Mouse (Mus musculus): ENCODE results near the gene Foxn2. TPM values are rescaled to one million over a fixed set of nuclear protein-coding genes. Genes with fewer than 3 reads are reported as not detected.
A peak's percentile ranks its signal among the peaks of the same experiment; 100 is the strongest.
"Not testable (repeated sequence)": the region's sequence is repeated elsewhere in the genome, so short reads cannot be mapped to it uniquely, and the experiment has no call there.

Foxn2 gene
- polyA plus RNA-seq, 1 experiment from 2014 or later: 8.2 TPM

DNA sequence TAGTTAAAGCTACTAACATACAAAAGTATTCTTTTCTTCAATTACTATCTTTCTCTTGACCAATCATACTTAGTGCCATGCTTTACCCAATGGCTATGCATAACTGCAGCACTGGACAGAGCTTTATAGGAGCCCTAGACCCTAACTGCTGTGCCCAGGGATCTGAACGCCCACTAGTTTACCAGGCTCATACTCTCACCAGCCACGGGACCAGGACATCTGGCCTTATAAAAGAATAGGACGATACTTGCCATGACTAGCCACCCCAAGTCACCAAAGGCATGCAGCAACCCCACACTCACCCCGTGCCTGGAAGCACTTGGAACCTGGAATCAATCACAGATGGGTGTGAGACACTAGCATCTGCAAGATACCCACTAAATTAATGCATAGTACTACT, 20.1 kb upstream of the Foxn2 start:
- 74% methylated on average over 4 of the region's 4 CpGs for WGBS
- peaks cover 4% of the 10 kb centered on the region; the same call in 1 of the 2 replicates for H3K4me1 ChIP-seq

DNA sequence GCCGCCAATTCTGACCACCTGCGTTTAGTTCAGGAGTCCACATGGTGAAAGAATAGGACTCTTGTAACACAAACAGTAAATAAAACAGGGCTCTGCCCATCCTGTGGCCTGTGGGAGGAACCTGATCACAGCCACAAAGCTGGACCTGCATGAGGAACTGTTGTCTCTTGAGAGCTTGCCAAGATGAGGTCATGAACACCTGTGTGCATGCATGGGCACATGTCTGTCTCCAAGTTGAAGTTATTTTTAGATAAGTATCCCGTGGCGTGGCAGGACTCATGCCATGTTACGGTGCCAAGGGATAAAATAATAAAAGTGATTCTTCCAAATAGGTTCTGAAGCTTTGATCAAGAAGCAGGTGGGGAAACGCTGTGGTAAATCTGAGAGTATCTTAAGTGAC, 19.3 kb upstream of the Foxn2 start:
- Histone ChIP-seq H3K4me3 (no peak overlapping the region), H3K36me3 (no peaks in the 10 kb centered on the region), H3K4me2 (no peak overlapping the region), H3K27me3 (replicated peaks) (no peaks in the 10 kb centered on the region), H3K9me3 (no peaks in the 10 kb centered on the region), H3K27ac (replicated peaks) (no peak overlapping the region), H3K9ac (no peak overlapping the region), H3K4me1 (peaks cover 4% of the 10 kb centered on the region; the same call in 1 of the 2 replicates)
- no peak for ATAC-seq (ENCODE audit: extremely low read depth, insufficient number of reproducible peaks, low FRiP score, low TSS enrichment)
- WGBS: 71% methylated on average over 6 of the region's 6 CpGs

More for the DNA sequence above, 20.1 kb upstream of the Foxn2 start:
- Histone ChIP-seq H3K36me3 (no peaks in the 10 kb centered on the region), H3K4me2 (no peak overlapping the region), H3K27me3 (replicated peaks) (no peaks in the 10 kb centered on the region), H3K4me3 (no peak overlapping the region), H3K27ac (replicated peaks) (no peak overlapping the region), H3K9me3 (no peaks in the 10 kb centered on the region), H3K9ac (no peak overlapping the region)
- ATAC-seq (ENCODE audit: extremely low read depth, insufficient number of reproducible peaks, low FRiP score, low TSS enrichment): no peak

DNA sequence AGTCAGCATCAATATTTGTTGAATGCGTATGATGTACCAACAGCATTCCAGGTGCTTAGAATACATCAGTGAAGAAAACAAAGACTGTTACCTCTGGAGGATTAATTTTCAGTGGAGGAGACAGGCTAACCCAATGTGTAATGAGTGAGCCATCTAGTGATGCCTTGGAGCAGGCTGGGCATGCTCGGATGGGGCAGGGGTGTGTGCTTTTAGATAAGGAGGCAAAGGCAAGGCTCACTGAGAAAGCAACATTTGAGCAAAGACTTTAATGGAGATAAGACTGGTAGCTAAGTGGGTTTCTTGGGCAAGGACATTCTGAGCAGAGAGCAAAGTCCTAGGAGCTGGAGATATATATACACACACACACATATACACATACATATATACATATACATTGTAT, 9.8 kb upstream of the Foxn2 start:
- no peaks in the 10 kb centered on the region for H3K9me3 ChIP-seq
- 73% methylated on average over 2 of the region's 2 CpGs for WGBS
- no peaks in the 10 kb centered on the region for H3K27me3 ChIP-seq (replicated peaks)

DNA sequence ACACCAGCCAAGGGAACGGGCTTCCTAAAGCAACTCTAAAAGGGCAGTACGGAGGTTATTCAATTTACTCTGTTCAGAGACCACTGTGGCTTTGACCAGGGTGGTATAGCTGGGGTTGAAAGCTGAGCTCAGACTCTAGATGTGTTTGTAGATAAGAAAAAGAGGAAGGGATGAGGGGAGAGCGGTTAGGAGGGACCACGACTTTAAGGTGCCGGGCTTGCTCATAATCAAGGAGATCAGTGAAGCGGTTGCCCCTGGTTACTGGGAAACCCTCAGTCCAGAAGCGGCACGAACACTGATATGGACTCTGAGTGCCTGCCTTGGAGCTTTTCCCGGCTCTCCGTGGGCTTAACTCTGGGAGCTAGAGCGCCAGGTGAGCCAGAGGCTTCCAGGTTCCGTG, 9.0 kb upstream of the Foxn2 start:
- Histone ChIP-seq H3K27me3 (replicated peaks) (no peaks in the 10 kb centered on the region), H3K4me1 (no peaks in the 10 kb centered on the region; the same call in 1 of the 2 replicates), H3K9me3 (no peaks in the 10 kb centered on the region), H3K36me3 (no peaks in the 10 kb centered on the region), H3K27ac (replicated peaks) (no peak overlapping the region), H3K4me3 (no peak overlapping the region), H3K4me2 (no peak overlapping the region), H3K9ac (no peak overlapping the region)
- ATAC-seq (ENCODE audit: extremely low read depth, insufficient number of reproducible peaks, low FRiP score, low TSS enrichment): no peak
- 78% methylated on average over 12 of the region's 12 CpGs for WGBS

More for the DNA sequence above, 9.8 kb upstream of the Foxn2 start:
- Histone ChIP-seq H3K4me3 (no peak overlapping the region), H3K27ac (replicated peaks) (no peak overlapping the region), H3K4me1 (no peaks in the 10 kb centered on the region; the same call in 1 of the 2 replicates), H3K4me2 (no peak overlapping the region), H3K36me3 (no peaks in the 10 kb centered on the region), H3K9ac (no peak overlapping the region)
- ATAC-seq (ENCODE audit: extremely low read depth, insufficient number of reproducible peaks, low FRiP score, low TSS enrichment): no peak

DNA sequence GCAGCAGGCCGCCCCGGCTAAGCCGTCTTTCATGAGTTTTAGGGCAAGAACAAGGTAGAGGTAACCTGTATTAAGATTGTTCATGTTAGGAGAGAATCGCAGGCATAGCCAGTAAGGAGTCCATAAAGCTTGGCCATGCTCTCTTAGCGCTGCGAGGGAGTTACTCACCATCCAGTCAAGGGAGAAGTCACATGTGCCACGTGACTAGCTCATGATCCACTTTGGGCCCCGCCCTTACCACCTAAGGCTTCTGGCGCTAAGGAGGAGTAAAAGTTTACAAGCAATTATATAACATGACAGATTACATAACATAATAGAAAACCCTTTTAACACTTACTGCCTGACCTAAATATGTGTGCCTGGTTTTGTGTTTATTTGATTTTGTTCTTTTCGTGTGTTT, 8.5 kb upstream of the Foxn2 start:
- Histone ChIP-seq H3K36me3 (no peaks in the 10 kb centered on the region), H3K9me3 (no peaks in the 10 kb centered on the region), H3K4me3 (no peak overlapping the region), H3K9ac (no peak overlapping the region), H3K4me2 (no peak overlapping the region), H3K27me3 (replicated peaks) (no peaks in the 10 kb centered on the region), H3K4me1 (no peaks in the 10 kb centered on the region; the same call in 1 of the 2 replicates), H3K27ac (replicated peaks) (no peak overlapping the region)
- ATAC-seq (ENCODE audit: extremely low read depth, insufficient number of reproducible peaks, low FRiP score, low TSS enrichment): no peak
- 75% methylated on average over 10 of the region's 10 CpGs for WGBS

DNA sequence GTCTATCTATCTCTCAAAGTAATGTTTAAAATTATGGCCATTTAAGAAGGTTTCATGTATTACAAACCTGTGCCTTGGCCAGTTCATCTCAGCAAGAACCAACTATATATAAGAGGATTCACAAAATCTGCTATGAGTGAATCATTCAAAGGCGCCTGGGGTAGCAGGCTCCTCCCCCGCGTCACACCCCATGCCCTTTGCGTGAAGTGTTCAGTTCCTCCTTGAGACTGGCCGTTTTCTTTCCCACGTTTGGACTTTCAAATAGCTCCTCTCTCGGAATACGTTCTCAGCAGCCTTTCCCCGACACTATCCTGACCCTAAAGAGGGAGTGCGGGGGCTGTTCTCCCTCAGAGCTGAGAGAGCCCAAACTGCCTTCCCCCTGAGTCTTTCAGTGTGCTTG, 5.2 kb upstream of the Foxn2 start:
- H3K9me3 ChIP-seq: no peaks in the 10 kb centered on the region
- no peak overlapping the region for H3K9ac ChIP-seq
- no peaks in the 10 kb centered on the region for H3K36me3 ChIP-seq
- no peak overlapping the region for H3K4me3 ChIP-seq
- ATAC-seq (ENCODE audit: extremely low read depth, insufficient number of reproducible peaks, low FRiP score, low TSS enrichment): no peak
- WGBS: 51% methylated on average over 10 of the region's 10 CpGs
- no peaks in the 10 kb centered on the region for H3K27me3 ChIP-seq (replicated peaks)
- H3K27ac ChIP-seq (replicated peaks): no peak overlapping the region
- no peak overlapping the region for H3K4me2 ChIP-seq
- peaks cover 4% of the 10 kb centered on the region for H3K4me1 ChIP-seq

DNA sequence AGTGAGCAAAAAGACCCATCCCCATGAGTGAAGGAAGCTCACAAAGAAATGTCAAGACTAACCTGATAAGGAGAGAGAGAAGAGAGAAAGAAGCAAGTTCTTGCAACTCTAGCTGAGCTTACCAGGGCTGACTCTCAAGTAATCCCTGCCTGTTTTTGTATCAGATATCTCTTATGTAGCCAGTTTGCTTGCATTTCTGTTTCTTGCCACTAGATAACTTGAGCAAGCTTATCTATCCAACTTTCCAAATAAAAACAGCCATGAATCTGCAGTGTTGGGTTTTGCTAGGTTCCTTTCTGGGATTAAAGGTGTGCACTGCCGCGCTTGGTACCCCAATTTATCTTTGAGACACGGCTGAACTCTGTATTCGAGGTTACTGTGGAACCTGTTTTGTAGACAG, 4.2 kb upstream of the Foxn2 start:
- no peak for ATAC-seq (ENCODE audit: extremely low read depth, insufficient number of reproducible peaks, low FRiP score, low TSS enrichment)
- no peaks in the 10 kb centered on the region for H3K9me3 ChIP-seq
- 79% methylated on average over 4 of the region's 4 CpGs for WGBS
- H3K4me1 ChIP-seq: peaks cover 4% of the 10 kb centered on the region
- no peak overlapping the region for H3K4me2 ChIP-seq
- H3K4me3 ChIP-seq: no peak overlapping the region
- no peaks in the 10 kb centered on the region for H3K36me3 ChIP-seq
- H3K9ac ChIP-seq: no peak overlapping the region
- H3K27me3 ChIP-seq (replicated peaks): no peaks in the 10 kb centered on the region
- no peak overlapping the region for H3K27ac ChIP-seq (replicated peaks)

DNA sequence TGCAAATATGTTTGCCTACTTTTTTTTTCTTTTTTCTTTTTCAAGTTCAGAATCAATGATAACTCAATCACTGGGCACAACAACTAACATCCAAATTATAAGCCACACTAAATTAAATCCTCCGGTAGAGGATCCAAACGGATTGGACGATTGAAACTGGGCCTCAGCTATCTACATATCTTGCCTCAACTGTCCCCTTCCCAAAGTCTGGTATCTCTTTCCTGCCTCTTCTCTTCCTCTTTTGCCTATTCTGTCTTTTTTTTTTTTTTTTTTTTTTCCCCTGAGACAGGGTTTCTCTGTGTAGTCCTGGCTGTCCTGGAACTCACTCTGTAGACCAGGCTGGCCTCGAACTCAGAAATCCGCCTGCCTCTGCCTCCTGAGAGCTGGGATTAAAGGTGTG, 3.8 kb upstream of the Foxn2 start:
- H3K4me1 ChIP-seq; H3K4me3 ChIP-seq; H3K36me3 ChIP-seq; H3K9ac ChIP-seq; ATAC-seq (ENCODE audit: extremely low read depth, insufficient number of reproducible peaks, low FRiP score, low TSS enrichment); H3K9me3 ChIP-seq; H3K4me2 ChIP-seq; H3K27me3 ChIP-seq (replicated peaks); H3K27ac ChIP-seq (replicated peaks): not testable (repeated sequence)
- WGBS: 90% methylated on average over 5 of the region's 5 CpGs

DNA sequence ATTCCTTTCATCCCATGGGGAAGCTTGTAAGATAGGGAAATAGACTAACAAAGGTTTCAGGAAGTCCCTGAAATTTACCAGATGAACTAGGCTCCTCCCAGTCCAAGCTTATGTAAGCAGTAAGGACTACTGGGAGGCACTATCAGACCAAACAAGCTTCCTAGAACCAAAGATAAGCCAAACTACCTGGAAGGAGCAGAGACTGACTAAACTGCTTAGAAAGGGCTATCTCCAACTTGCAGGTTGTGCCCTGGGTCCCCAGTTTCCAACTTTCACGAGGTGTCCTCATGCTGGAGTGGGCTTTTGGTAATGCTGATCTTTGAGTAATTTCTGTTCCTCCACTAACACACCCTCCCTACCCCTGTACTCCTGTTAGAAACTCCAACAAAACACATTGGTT, 3.1 kb upstream of the Foxn2 start:
- no peak overlapping the region for H3K27ac ChIP-seq (replicated peaks)
- no peaks in the 10 kb centered on the region for H3K27me3 ChIP-seq (replicated peaks)
- no peak overlapping the region for H3K4me3 ChIP-seq
- no peaks in the 10 kb centered on the region for H3K9me3 ChIP-seq
- H3K4me1 ChIP-seq: peaks cover 4% of the 10 kb centered on the region
- WGBS: 81% methylated on average over 1 of the region's 1 CpGs
- H3K4me2 ChIP-seq: no peak overlapping the region
- ATAC-seq (ENCODE audit: extremely low read depth, insufficient number of reproducible peaks, low FRiP score, low TSS enrichment): no peak
- H3K9ac ChIP-seq: no peak overlapping the region
- H3K36me3 ChIP-seq: no peaks in the 10 kb centered on the region

DNA sequence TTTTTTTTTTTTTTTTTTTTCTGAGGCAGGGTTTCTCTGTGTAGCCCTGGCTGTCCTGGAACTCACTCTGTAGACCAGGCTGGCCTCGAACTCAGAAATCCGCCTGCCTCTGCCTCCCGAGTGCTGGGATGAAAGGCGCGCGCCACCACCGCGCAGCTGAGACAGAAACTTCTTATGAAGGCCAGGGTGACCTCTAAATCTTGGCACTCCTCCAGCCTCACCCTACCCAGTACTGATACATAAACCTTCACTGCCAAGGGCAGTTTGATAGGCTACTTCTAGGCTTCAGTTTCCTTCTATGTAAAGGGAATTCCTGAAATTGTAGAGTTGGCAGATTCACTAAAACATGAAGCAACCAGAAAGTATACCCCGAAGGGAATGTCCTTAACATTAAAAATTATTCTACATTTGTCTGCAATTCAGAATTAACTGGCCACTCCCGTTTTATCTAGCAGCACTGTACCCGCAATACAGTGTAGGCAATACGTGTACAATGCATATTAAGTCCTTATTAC, 918 bp upstream of the Foxn2 start:
- Histone ChIP-seq H3K4me1 (peaks cover 11% of the 10 kb centered on the region), H3K36me3 (no peaks in the 10 kb centered on the region), H3K9ac (peak overlapping the region; percentile 94; the same call in 1 of the 2 replicates), H3K9me3 (no peaks in the 10 kb centered on the region), H3K27me3 (replicated peaks) (no peaks in the 10 kb centered on the region), H3K4me2 (peak overlapping the region; percentile 80), H3K4me3 (peak overlapping the region; percentile 97), H3K27ac (replicated peaks) (no peak overlapping the region)
- 82% methylated on average over 12 of the region's 12 CpGs for whole genome bisulfite sequencing
- no peak for ATAC-seq (ENCODE audit: extremely low read depth, insufficient number of reproducible peaks, low FRiP score, low TSS enrichment)

DNA sequence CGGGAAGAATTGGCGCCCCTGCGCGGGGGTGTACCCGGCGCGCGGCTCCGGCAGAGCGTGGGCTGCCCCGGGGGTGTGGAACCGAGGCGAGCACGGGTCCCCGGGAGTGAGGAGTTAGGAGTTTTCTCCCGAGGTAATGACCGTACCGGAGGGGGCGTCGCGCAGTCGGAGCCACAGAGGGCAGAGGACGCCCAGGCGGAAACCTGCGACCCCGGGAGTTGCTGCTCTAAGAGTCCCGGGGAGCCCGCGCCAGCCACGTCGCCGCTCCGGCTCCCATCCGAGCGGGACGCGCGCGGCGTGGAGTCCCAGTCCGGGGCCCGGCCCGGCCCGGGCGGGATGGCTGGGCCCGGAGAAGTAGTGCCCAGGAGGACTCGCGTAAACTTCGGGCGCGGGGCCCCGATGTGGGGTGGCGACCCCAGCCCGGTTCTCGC, 505 bp downstream of the Foxn2 start:
- Histone ChIP-seq H3K9ac (peak overlapping the region; percentile 94), H3K27ac (replicated peaks) (peak overlapping the region; percentile 91), H3K36me3 (no peaks in the 10 kb centered on the region), H3K4me3 (peak overlapping the region; percentile 97), H3K4me1 (peaks cover 11% of the 10 kb centered on the region), H3K27me3 (replicated peaks) (no peaks in the 10 kb centered on the region), H3K9me3 (no peaks in the 10 kb centered on the region), H3K4me2 (peak overlapping the region; percentile 80)
- under 1% methylated on average over 54 of the region's 55 CpGs for WGBS
- peak; percentile 10; the same call in 1 of the 2 replicates for ATAC-seq (ENCODE audit: extremely low read depth, insufficient number of reproducible peaks, low FRiP score, low TSS enrichment)

DNA sequence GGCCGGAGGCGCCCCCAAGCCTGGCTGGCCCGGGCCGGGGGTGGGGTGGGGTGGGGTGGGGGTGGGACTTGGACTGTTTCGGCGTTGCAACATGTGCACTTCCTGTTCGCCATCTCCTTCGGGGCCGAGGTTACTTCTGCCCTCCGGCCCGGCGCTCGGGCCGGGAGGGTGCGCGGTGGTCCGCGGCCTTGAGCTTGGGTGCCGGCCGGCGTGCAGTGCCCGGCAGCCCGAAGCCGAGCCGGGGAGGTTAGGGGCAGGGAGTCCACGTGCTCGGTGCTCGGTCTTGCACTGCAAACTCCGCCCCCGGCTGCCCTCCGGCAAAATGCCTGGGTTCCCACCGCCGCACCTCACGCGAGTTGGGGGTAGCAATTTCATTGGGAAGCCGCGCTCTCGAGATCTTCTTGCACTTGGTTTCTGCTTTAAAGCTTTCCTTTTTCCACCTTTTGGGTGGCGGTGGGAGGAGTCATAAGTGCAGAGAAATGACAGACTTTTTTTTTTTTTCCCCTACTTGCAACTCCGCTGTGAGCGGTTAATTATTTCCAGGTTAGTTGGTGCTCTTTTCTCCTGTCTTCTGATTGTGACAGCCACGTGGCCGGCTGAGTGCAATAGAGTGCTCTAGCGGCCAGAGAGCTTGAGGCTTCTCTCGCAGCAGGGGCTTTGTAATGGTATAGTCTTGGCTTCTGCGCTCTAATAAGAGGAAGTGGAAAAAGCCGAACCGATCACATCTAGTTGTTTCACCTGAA, 1.1 kb downstream of the Foxn2 start:
- H3K36me3 ChIP-seq: no peaks in the 10 kb centered on the region
- H3K4me1 ChIP-seq: peaks cover 11% of the 10 kb centered on the region
- H3K4me2 ChIP-seq: peak overlapping the region; percentile 80
- peak overlapping the region; percentile 97 for H3K4me3 ChIP-seq
- peak; percentile 45; the same call in 1 of the 2 replicates for ATAC-seq (ENCODE audit: extremely low read depth, insufficient number of reproducible peaks, low FRiP score, low TSS enrichment)
- WGBS: under 1% methylated on average over 47 of the region's 48 CpGs
- no peaks in the 10 kb centered on the region for H3K9me3 ChIP-seq
- no peaks in the 10 kb centered on the region for H3K27me3 ChIP-seq (replicated peaks)
- H3K9ac ChIP-seq: peak overlapping the region; percentile 94
- peak overlapping the region; percentile 91 for H3K27ac ChIP-seq (replicated peaks)

Measured in heart, embryonic 13.5 days (tissue).